Mouse (Mus musculus): Measurements from ENCODE around the gene Fam169a. TPM values are rescaled to one million over a fixed set of nuclear protein-coding genes. Genes with fewer than 3 reads are reported as not detected.
"Not testable (repeated sequence)": the region's sequence is repeated elsewhere in the genome, so short reads cannot be mapped to it uniquely, and the experiment has no call there.

Fam169a gene
- 0.18 and 0.21 TPM in 2 replicates for polyA plus RNA-seq (2012; rRNA removed)

GRCm38 (mm10) chr13:97066649-97067550 is at the start of gene Fam169a:
Gene Fam169a, plus strand, starts transcription at chr13:97067286.
- no peak for DNase-seq (ENCODE audit: low spot score)

- no peak for DNase-seq (ENCODE audit: low spot score)
These were observed 49.4 kb upstream of the Fam169a start for GRCm38 (mm10) chr13:97017711-97018110.

GRCm38 (mm10) chr13:97020122-97020521 is 47.0 kb upstream of the Fam169a start:
- DNase-seq (ENCODE audit: low spot score), result no peak

GRCm38 (mm10) chr13:97021906-97022305 is 45.2 kb upstream of the Fam169a start:
- no peak for DNase-seq (ENCODE audit: low spot score)

GRCm38 (mm10) chr13:97030075-97030474 is 37.0 kb upstream of the Fam169a start:
- DNase-seq (ENCODE audit: low spot score), result no peak

GRCm38 (mm10) chr13:97034262-97034661 is 32.8 kb upstream of the Fam169a start, which contains the start of gene 1700029F12Rik:
Gene 1700029F12Rik, minus strand, starts transcription at chr13:97034362.
- DNase-seq (ENCODE audit: low spot score), result no peak

- DNase-seq (ENCODE audit: low spot score), result no peak
These were observed 15.9 kb upstream of the Fam169a start for GRCm38 (mm10) chr13:97051158-97051557.

GRCm38 (mm10) chr13:97052667-97053066 is 14.4 kb upstream of the Fam169a start:
- DNase-seq (ENCODE audit: low spot score), result no peak

GRCm38 (mm10) chr13:97053844-97054243 is 13.2 kb upstream of the Fam169a start:
- DNase-seq (ENCODE audit: low spot score), result no peak

GRCm38 (mm10) chr13:97057817-97058216 is 9.3 kb upstream of the Fam169a start:
- DNase-seq (ENCODE audit: low spot score), result no peak

GRCm38 (mm10) chr13:97059746-97060145 is 7.3 kb upstream of the Fam169a start:
- DNase-seq (ENCODE audit: low spot score), result no peak

- no peak for DNase-seq (ENCODE audit: low spot score)
These were observed 6.8 kb upstream of the Fam169a start for GRCm38 (mm10) chr13:97060331-97060730.

- DNase-seq (ENCODE audit: low spot score), result no peak
These were observed 4.9 kb upstream of the Fam169a start for GRCm38 (mm10) chr13:97062151-97062550.

- DNase-seq (ENCODE audit: low spot score), result no peak
These were observed 3.7 kb upstream of the Fam169a start for GRCm38 (mm10) chr13:97063431-97063830.

- DNase-seq (ENCODE audit: low spot score), result no peak
These were observed 2.7 kb upstream of the Fam169a start for GRCm38 (mm10) chr13:97064413-97064812.

GRCm38 (mm10) chr13:97064844-97065621 is 2.1 kb upstream of the Fam169a start:
- DNase-seq (ENCODE audit: low spot score), result not testable (repeated sequence)

GRCm38 (mm10) chr13:97067691-97068090 is 605 bp downstream of the Fam169a start:
- no peak for DNase-seq (ENCODE audit: low spot score)

GRCm38 (mm10) chr13:97068151-97068550 is 1.1 kb downstream of the Fam169a start:
- no peak for DNase-seq (ENCODE audit: low spot score)

GRCm38 (mm10) chr13:97070931-97071625 is 4.0 kb downstream of the Fam169a start:
- DNase-seq (ENCODE audit: low spot score), result no peak

GRCm38 (mm10) chr13:97071626-97072241 is 4.6 kb downstream of the Fam169a start:
- no peak for DNase-seq (ENCODE audit: low spot score)

GRCm38 (mm10) chr13:97073497-97073896 is 6.4 kb downstream of the Fam169a start:
- no peak for DNase-seq (ENCODE audit: low spot score)

Measured in urinary bladder, adult 2 months (tissue).